Mouse (Mus musculus): ENCODE data around the gene AW549877. TPM values are rescaled to one million over a fixed set of nuclear protein-coding genes. Genes with fewer than 3 reads are reported as not detected.

Gene AW549877
- 28.6 and 30.5 TPM in 2 replicates for polyA plus RNA-seq (2015; fragmentation: Nextera tagmentation; extraction: Ambion mirVana)

- Histone ChIP-seq H3K4me1 (0 out of 2 replicates have a peak, but pooled peaks cover 4% of the 10 kb centered on the region), H3K27me3 (no peaks in the 10 kb centered on the region), H3K36me3 (peaks cover 14% of the 10 kb centered on the region), H3K9me3 (replicated peaks) (no peaks in the 10 kb centered on the region), H3K4me2 (replicated peaks) (peak within 1 kb of the TSS; percentile 65), H3K4me3 (replicated peaks) (peak within 1 kb of the TSS; percentile 96), H3K27ac (replicated peaks) (peak within 1 kb of the TSS; percentile 97), H3K9ac (peak within 1 kb of the TSS; percentile 71)
- WGBS, result under 1% methylated on average over 61 of the region's 61 CpGs
- peak; percentile 100 for ATAC-seq (ENCODE audit: insufficient number of reproducible peaks, low FRiP score, low TSS enrichment, low read depth)
Observed at GRCm38 (mm10) chr15:3995448-3996266, at the start of gene AW549877. TSS of gene AW549877 (minus strand) at chr15:3995744.

- no peaks in the 10 kb centered on the region for H3K27me3 ChIP-seq
- no peak overlapping the region; the same call in 1 of the 2 replicates for H3K4me2 ChIP-seq (replicated peaks)
- no peaks in the 10 kb centered on the region for H3K9me3 ChIP-seq (replicated peaks)
- no peak for ATAC-seq (ENCODE audit: insufficient number of reproducible peaks, low FRiP score, low TSS enrichment, low read depth)
- no peak overlapping the region for H3K27ac ChIP-seq (replicated peaks)
- no peak overlapping the region for H3K4me3 ChIP-seq (replicated peaks)
- no peaks in the 10 kb centered on the region for H3K4me1 ChIP-seq
- WGBS, result 25% methylated on average over 4 of the region's 4 CpGs
- no peak overlapping the region for H3K9ac ChIP-seq
- H3K36me3 ChIP-seq, result peaks cover 38% of the 10 kb centered on the region
Observed at GRCm38 (mm10) chr15:4043032-4043471, 47.5 kb upstream of the AW549877 start.

GRCm38 (mm10) chr15:4042423-4042822 is 46.9 kb upstream of the AW549877 start:
- no peaks in the 10 kb centered on the region for H3K9me3 ChIP-seq (replicated peaks)
- no peak overlapping the region for H3K9ac ChIP-seq
- H3K27ac ChIP-seq (replicated peaks), result no peak overlapping the region
- no peaks in the 10 kb centered on the region for H3K27me3 ChIP-seq
- H3K4me2 ChIP-seq (replicated peaks), result no peak overlapping the region
- H3K4me3 ChIP-seq (replicated peaks), result no peak overlapping the region
- no peaks in the 10 kb centered on the region for H3K4me1 ChIP-seq
- no peak for ATAC-seq (ENCODE audit: insufficient number of reproducible peaks, low FRiP score, low TSS enrichment, low read depth)
- peaks cover 45% of the 10 kb centered on the region for H3K36me3 ChIP-seq
- WGBS, result 60% methylated on average over 3 of the region's 3 CpGs

- Histone ChIP-seq H3K4me1 (peaks cover 2% of the 10 kb centered on the region), H3K4me2 (replicated peaks) (no peak overlapping the region), H3K27me3 (no peaks in the 10 kb centered on the region), H3K9me3 (replicated peaks) (no peaks in the 10 kb centered on the region), H3K9ac (no peak overlapping the region), H3K27ac (replicated peaks) (no peak overlapping the region), H3K36me3 (peaks cover 24% of the 10 kb centered on the region), H3K4me3 (replicated peaks) (no peak overlapping the region)
- 77% methylated on average over 3 of the region's 3 CpGs for WGBS
- ATAC-seq (ENCODE audit: insufficient number of reproducible peaks, low FRiP score, low TSS enrichment, low read depth), result no peak
Observed at GRCm38 (mm10) chr15:4033168-4034004, 37.8 kb upstream of the AW549877 start.

DNA sequence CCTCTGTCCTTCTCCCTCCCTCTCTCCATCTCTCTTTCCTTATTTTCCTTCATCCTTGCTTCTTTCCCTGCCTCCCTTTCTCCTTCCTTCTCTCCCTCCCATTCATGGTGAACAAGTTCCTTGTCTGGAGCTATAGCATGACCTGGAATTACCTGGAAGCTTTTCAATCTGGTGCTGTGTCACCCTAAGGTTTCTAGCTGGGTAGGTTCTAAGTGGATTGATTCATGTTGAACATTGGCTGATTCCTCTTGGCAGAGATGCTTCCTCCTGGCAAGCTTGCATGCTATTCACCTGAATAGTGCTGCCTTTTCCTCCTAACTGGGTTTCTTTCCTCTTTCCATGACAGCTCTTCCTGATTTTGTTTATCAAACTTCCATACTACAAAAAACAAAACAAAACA is 33.4 kb upstream of the AW549877 start:
- Histone ChIP-seq H3K36me3 (no peaks in the 10 kb centered on the region), H3K4me3 (replicated peaks) (no peak overlapping the region), H3K9ac (no peak overlapping the region), H3K9me3 (replicated peaks) (no peaks in the 10 kb centered on the region), H3K27me3 (no peaks in the 10 kb centered on the region), H3K4me1 (peaks cover 22% of the 10 kb centered on the region), H3K4me2 (replicated peaks) (no peak overlapping the region), H3K27ac (replicated peaks) (no peak overlapping the region)
- no peak for ATAC-seq (ENCODE audit: insufficient number of reproducible peaks, low FRiP score, low TSS enrichment, low read depth)

DNA sequence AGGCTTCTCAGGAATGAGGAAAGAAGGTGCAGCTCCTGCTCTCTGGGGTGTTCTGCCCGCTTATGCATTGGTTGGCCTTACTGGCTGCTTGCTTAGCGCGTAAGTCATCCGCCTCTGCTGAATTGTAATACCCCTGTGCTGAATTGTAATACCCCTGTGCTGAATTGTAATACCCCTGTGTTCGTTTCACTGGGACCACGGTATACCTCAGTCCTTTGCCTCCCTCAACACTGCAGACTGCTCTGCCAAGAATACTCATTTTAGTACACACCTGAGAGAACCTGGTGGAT is 32.8 kb upstream of the AW549877 start:
- H3K27me3 ChIP-seq, result no peaks in the 10 kb centered on the region
- H3K9ac ChIP-seq, result no peak overlapping the region
- H3K4me3 ChIP-seq (replicated peaks), result no peak overlapping the region
- peaks cover 22% of the 10 kb centered on the region for H3K4me1 ChIP-seq
- H3K4me2 ChIP-seq (replicated peaks), result peak overlapping the region; percentile 64; the same call in 1 of the 2 replicates
- no peaks in the 10 kb centered on the region for H3K36me3 ChIP-seq
- no peaks in the 10 kb centered on the region for H3K9me3 ChIP-seq (replicated peaks)
- WGBS, result 75% methylated on average over 6 of the region's 6 CpGs
- no peak overlapping the region for H3K27ac ChIP-seq (replicated peaks)
- ATAC-seq (ENCODE audit: insufficient number of reproducible peaks, low FRiP score, low TSS enrichment, low read depth), result no peak

DNA sequence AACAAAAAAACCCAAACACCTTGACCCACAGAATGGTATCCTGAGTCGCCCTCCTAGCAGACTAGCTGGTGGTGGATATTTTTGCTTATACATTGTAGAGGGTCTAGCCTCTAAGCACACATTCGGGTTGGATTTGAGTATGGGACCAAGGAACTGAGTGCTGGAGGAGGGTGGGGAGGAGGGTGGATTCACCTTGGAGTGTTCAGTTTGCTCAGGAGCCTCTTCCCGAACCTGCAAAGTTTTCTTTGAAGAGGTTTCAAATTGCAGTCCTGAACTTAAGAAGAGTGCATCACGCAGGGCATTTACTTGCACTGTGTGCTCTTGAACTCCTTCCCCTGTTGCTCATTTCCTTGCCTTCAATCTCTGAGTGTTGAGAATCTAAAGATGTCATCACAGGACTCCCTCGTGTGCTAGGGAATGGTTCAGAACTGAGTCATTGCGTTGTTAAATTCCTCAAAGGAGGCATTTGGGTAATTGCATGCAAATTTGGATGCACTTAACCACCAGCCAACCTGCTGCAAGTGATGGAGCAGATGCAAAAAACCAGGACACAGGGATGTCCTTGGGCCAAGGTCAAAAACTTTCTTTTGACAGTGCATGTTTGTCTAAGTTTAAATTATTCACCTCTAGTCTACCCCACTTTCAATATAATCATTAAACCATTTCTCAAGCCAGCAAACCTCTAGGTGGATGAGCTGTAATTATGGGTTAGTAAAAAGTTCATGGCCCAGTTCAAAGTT is 32.3 kb upstream of the AW549877 start:
- Histone ChIP-seq H3K36me3 (no peaks in the 10 kb centered on the region), H3K9me3 (replicated peaks) (no peaks in the 10 kb centered on the region), H3K4me2 (replicated peaks) (peak overlapping the region; percentile 64), H3K4me1 (peaks cover 22% of the 10 kb centered on the region), H3K9ac (peak overlapping the region; percentile 76), H3K27ac (replicated peaks) (peak overlapping the region; percentile 99), H3K27me3 (no peaks in the 10 kb centered on the region), H3K4me3 (replicated peaks) (peak overlapping the region; percentile 66)
- ATAC-seq (ENCODE audit: insufficient number of reproducible peaks, low FRiP score, low TSS enrichment, low read depth), result no peak
- 3% methylated on average over 6 of the region's 6 CpGs for WGBS

DNA sequence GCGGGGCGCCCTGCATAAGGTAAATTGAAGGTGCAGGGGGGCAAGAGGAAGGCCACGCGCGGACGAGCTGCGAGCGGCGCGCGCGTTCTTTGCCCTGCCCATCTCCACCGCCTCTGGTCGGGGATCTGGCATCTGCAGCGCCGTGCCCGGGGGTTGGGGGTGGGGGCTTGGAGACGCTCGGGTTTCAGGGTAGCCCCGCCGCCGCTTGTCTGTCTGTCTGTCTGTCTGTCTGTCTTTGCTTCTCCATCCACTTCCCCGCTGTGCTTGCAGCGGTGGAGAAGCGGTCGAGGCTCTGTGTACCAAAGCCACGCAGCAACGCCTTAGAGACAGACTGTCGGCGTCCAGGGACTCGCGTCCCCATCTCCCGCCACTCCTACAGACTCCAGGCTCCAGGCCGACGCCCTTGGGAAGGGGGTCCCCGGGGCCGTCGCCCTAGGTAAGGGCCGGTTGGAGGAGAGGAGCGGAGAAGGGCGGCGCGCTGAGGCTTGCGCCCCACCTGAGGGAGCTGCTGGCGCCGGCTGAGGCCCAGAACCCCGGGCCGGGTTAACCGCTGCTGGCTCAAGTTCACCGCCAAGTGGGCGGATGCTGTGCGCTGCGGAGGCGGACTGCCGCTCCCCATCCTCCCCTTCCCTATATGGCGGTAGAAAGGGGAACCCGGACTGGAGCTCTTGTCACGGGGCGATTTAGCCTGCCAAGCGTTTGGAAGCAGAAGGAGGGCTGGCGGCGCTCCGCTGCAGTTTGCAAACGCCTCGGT is 31.5 kb upstream of the AW549877 start:
- WGBS, result under 1% methylated on average over 65 of the region's 65 CpGs
- ATAC-seq (ENCODE audit: insufficient number of reproducible peaks, low FRiP score, low TSS enrichment, low read depth), result peak; percentile 88
- no peaks in the 10 kb centered on the region for H3K36me3 ChIP-seq
- peak overlapping the region; percentile 66 for H3K4me3 ChIP-seq (replicated peaks)
- H3K9me3 ChIP-seq (replicated peaks), result no peaks in the 10 kb centered on the region
- H3K4me1 ChIP-seq, result peaks cover 22% of the 10 kb centered on the region
- peak overlapping the region; percentile 64 for H3K4me2 ChIP-seq (replicated peaks)
- peak overlapping the region; percentile 99 for H3K27ac ChIP-seq (replicated peaks)
- H3K9ac ChIP-seq, result peak overlapping the region; percentile 76
- no peaks in the 10 kb centered on the region for H3K27me3 ChIP-seq

DNA sequence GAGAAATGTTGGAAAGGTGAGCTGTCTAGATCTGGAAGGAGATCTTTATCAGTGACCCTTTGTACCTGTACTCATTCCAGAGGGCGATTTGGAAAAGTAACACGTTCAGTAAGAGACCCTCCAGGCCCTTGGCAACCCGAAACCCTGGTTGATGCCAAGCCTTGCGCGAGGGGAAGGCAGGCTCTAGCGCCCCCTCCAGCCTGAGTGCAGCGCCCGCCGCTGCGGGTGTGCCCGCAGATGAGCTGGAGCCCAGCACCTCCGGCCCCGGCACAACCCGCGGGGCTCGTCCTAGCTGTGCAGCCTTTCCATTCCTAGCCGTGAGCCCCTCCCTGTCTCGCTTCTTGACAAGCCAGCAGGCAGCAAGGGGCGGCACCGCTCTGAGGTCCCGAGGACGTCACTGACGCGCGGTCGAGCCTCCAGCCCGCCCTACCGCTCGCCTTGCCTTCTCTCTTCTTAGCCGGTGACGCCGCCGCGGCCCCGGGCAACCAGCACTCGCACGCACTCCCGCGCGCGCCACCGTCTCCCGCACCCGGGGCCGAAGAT is 30.8 kb upstream of the AW549877 start, which contains the start of gene Oxct1:
Gene Oxct1 (plus strand): TSS at position 153 of the 543 bp plus-strand sequence.
- Histone ChIP-seq H3K27ac (replicated peaks) (peak within 1 kb of the TSS; percentile 99), H3K4me2 (replicated peaks) (peak within 1 kb of the TSS; percentile 64), H3K9me3 (replicated peaks) (no peaks in the 10 kb centered on the region), H3K4me1 (peaks cover 22% of the 10 kb centered on the region), H3K4me3 (replicated peaks) (peak within 1 kb of the TSS; percentile 66), H3K36me3 (no peaks in the 10 kb centered on the region), H3K27me3 (no peaks in the 10 kb centered on the region), H3K9ac (peak within 1 kb of the TSS; percentile 76)
- peak; percentile 96 for ATAC-seq (ENCODE audit: insufficient number of reproducible peaks, low FRiP score, low TSS enrichment, low read depth)
- under 1% methylated on average over 45 of the region's 45 CpGs for WGBS

- Histone ChIP-seq H3K9ac (no peak overlapping the region), H3K9me3 (replicated peaks) (no peaks in the 10 kb centered on the region), H3K4me3 (replicated peaks) (peak overlapping the region; percentile 66), H3K27ac (replicated peaks) (peak overlapping the region; percentile 99; the same call in 1 of the 2 replicates), H3K4me2 (replicated peaks) (peak overlapping the region; percentile 64), H3K36me3 (no peaks in the 10 kb centered on the region), H3K27me3 (no peaks in the 10 kb centered on the region), H3K4me1 (peaks cover 22% of the 10 kb centered on the region)
- 58% methylated on average over 11 of the region's 11 CpGs for WGBS
- ATAC-seq (ENCODE audit: insufficient number of reproducible peaks, low FRiP score, low TSS enrichment, low read depth), result no peak
Observed at GRCm38 (mm10) chr15:4025508-4025904, 30.0 kb upstream of the AW549877 start.

Data from embryonic facial prominence, embryonic 15.5 days (tissue).